Mouse (Mus musculus) cerebellum, adult 2 months (tissue): ENCODE results near the gene Gpkow. TPM values are rescaled to one million over a fixed set of nuclear protein-coding genes. Genes with fewer than 3 reads are reported as not detected.

Experiments
- DNase-seq, 2 experiments: peaks; one replicate each; pipeline ENCODE4 v3.0.0; 2021
- H3K27ac ChIP-seq: fragments of 200-500 bp; 2 replicates; pipeline ENCODE4 v1.5.1; 2012; ENCODE audit warnings: low read length, control low read depth, inconsistent platforms; ENCODE audit not compliant: insufficient read depth
- H3K27me3 ChIP-seq: fragments of 200-500 bp; 2 replicates; pipeline ENCODE4 v1.6.1; 2012; ENCODE audit warnings: inconsistent platforms, mild to moderate bottlenecking, low read length, moderate library complexity; ENCODE audit not compliant: control insufficient read depth, insufficient read depth
- H3K4me1 ChIP-seq: fragments of 200-500 bp; 2 replicates; pipeline ENCODE4 v1.6.1; 2011; ENCODE audit warnings: low read length; ENCODE audit not compliant: control insufficient read depth, insufficient read depth
- H3K4me3 ChIP-seq: fragments of 200-500 bp; replicated peaks from 2 replicates; pipeline ENCODE3; 2011; ENCODE audit warnings: mild to moderate bottlenecking, low read depth, low read length, control low read depth; ENCODE audit not compliant: insufficient read depth
- CTCF ChIP-seq: fragments of 200-500 bp; IDR thresholded peaks from 2 replicates; pipeline ENCODE4 v1.5.1; 2011; ENCODE audit warnings: low read depth, mild to moderate bottlenecking, control low read depth, low read length, moderate library complexity, borderline replicate concordance; ENCODE audit not compliant: insufficient read depth
- POLR2A ChIP-seq: fragments of 200-500 bp; IDR thresholded peaks from 2 replicates; pipeline ENCODE4 v1.6.1; 2011; ENCODE audit warnings: low read length, control low read depth, borderline replicate concordance; ENCODE audit not compliant: insufficient read depth
- WGBS: fragments of 180-500 bp; shearing (Covaris S2); methylation state at CpG from one replicate; pipeline ENCODE4 v1.1.7; 2018; 5-methylcytosine and 5-hydroxymethylcytosine counted together
- polyA plus RNA-seq: library from polyadenylated mRNA; depleted of rRNA; stranded (reverse); fragments of >200 nt; gene quantifications from 2 replicates; pipeline ENCODE4 v1.2.3, GENCODE M21; 2012

Gene Gpkow
- polyA plus RNA-seq, 1 experiment = 30.5 TPM

- no peaks in the 10 kb centered on the region for H3K27me3 ChIP-seq
- no peak overlapping the region for H3K4me3 ChIP-seq
- peak overlapping the region; percentile 23 for H3K27ac ChIP-seq
- peak; percentile 69 to 87 for DNase-seq
- no peak for TF ChIP-seq POLR2A
- TF ChIP-seq CTCF = no peak
- WGBS = 22% methylated on average over 11 of the region's 11 CpGs
- H3K4me1 ChIP-seq = peaks cover 8% of the 10 kb centered on the region
Measured at GRCm38 (mm10) chrX:7664791-7665190, 32.1 kb upstream of the Gpkow start.

- H3K4me3 ChIP-seq = no peak overlapping the region
- H3K27ac ChIP-seq = 0 out of 2 replicates have a peak overlapping the region, but pooled peaks have one; percentile 23
- TF ChIP-seq POLR2A (no peak), CTCF (no peak)
- WGBS = 66% methylated on average over 21 of the region's 21 CpGs
- no peaks in the 10 kb centered on the region for H3K27me3 ChIP-seq
- DNase-seq = no peak
- H3K4me1 ChIP-seq = peaks cover 8% of the 10 kb centered on the region
Measured at GRCm38 (mm10) chrX:7665739-7666502, 31.0 kb upstream of the Gpkow start.

- Histone ChIP-seq H3K4me1 (peaks cover 7% of the 10 kb centered on the region), H3K4me3 (peak overlapping the region; percentile 58), H3K27ac (no peak overlapping the region; the same call in 1 of the 2 replicates), H3K27me3 (no peaks in the 10 kb centered on the region)
- TF ChIP-seq CTCF = no peak
- no peak for TF ChIP-seq POLR2A
- peak in 1 of 2 experiments; percentile 56 for DNase-seq
- WGBS = 27% methylated on average over 19 of the region's 19 CpGs
Measured at GRCm38 (mm10) chrX:7670390-7670881, 26.5 kb upstream of the Gpkow start.

GRCm38 (mm10) chrX:7670921-7671623 lies 25.9 kb upstream of the Gpkow start, which contains the start of gene Plp2:
Plp2 (minus strand) TSS chrX:7671390.
- WGBS = 14% methylated on average over 36 of the region's 36 CpGs
- H3K4me1 ChIP-seq = peaks cover 3% of the 10 kb centered on the region
- peak in 1 of 2 experiments; percentile 23 for DNase-seq
- TF ChIP-seq POLR2A (no peak), CTCF (no peak)
- no peak within 1 kb of the TSS; the same call in none of the 2 replicates for H3K27ac ChIP-seq
- H3K27me3 ChIP-seq = no peaks in the 10 kb centered on the region
- H3K4me3 ChIP-seq = peak within 1 kb of the TSS; percentile 58

- no peak overlapping the region for H3K27ac ChIP-seq
Measured at GRCm38 (mm10) chrX:7672739-7673138, 24.2 kb upstream of the Gpkow start.

GRCm38 (mm10) chrX:7673578-7674281 lies 23.2 kb upstream of the Gpkow start:
- DNase-seq = no peak

More at GRCm38 (mm10) chrX:7672739-7673138, 24.2 kb upstream of the Gpkow start:
- DNase-seq = no peak
- no peaks in the 10 kb centered on the region for H3K27me3 ChIP-seq
- TF ChIP-seq CTCF = no peak
- no peak for TF ChIP-seq POLR2A
- 78% methylated on average over 6 of the region's 6 CpGs for WGBS
- peaks cover 3% of the 10 kb centered on the region; the same call in 1 of the 2 replicates for H3K4me1 ChIP-seq
- no peak overlapping the region for H3K4me3 ChIP-seq

More at GRCm38 (mm10) chrX:7673578-7674281, 23.2 kb upstream of the Gpkow start:
- TF ChIP-seq POLR2A (no peak), CTCF (no peak)
- no peak overlapping the region for H3K27ac ChIP-seq
- peaks cover 3% of the 10 kb centered on the region; the same call in 1 of the 2 replicates for H3K4me1 ChIP-seq
- H3K27me3 ChIP-seq = no peaks in the 10 kb centered on the region
- whole genome bisulfite sequencing = 76% methylated on average over 12 of the region's 12 CpGs
- no peak overlapping the region for H3K4me3 ChIP-seq
